9 mouse cellular contexts compared by ENCODE assay signal in the genomic region with DNA sequence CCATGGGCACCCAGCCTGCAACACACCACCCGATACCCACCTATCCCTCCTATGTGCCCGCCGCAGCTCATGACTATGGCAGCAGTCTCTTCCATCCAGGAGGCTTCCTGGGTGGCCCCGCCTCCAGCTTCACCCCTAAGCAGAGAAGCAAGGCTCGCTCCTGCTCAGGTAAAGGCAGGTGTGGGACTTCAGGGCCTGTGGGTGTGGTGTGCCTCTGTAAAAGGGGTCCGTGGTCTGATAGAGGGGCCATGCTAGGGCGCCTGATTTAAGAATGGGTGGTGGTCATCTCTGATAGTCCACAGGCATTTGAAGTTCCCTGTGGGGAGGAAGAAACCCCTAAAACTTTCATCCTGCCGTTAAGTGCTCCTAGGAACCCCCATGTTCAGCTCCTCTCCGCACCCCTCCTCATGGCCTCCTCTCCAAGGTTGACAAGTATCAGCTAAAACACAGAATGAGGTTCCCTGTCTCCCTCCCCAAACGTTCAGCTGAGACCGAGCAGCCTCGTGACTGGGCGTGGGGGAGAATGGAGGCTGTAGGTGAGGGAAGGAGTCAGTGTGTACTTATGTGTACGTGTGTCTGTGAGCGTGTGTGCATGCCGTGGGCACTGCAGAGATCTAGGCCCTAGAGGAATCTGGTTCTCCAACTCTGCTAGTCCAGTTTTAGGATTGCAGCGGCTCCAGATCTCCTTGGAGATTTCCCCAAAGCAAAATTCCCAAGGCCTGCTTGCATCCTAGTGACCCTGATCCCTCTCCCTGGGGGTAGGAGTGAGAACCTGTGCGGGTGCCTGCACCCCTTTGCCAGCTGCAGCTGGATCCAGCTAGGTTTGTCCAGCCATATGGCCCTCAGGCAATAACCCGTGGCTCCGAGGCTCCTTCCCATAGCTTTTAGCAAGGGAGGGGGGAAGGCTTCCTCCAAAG. TPM values are rescaled to one million over a fixed set of nuclear protein-coding genes. Genes with fewer than 3 reads are reported as not detected.
A peak's percentile ranks its signal among the peaks of the same experiment; 100 is the strongest.
DNase-seq lines count a peak whose midpoint lies in the region; ATAC-seq and TF ChIP-seq lines count a peak whose summit lies in the region.
"Had no signal": no experiment of that assay in that cellular context is flagged by ENCODE, and none has a peak within 500 bp of the region (broad histone marks: within the 10 kb centered on the region; RNA-seq: fewer than 3 reads in every experiment).

No protein-coding gene starts in this region.

- H3K36me3 ChIP-seq in intestine, embryonic 14.5 days (ENCODE audit: control insufficient read depth, insufficient read depth, low read length) = no peaks in the 10 kb centered on the region
- H3K36me3 ChIP-seq in intestine, postnatal 0 days (ENCODE audit: control insufficient read depth, insufficient read depth) = no peaks in the 10 kb centered on the region
- H3K36me3 ChIP-seq in heart, postnatal 0 days (replicated peaks; ENCODE audit: control insufficient read depth, insufficient read depth, low read length) = no peaks in the 10 kb centered on the region
- H3K36me3 ChIP-seq in midbrain, embryonic 10.5 days = no peaks in the 10 kb centered on the region

- H3K9me3 ChIP-seq in intestine, embryonic 14.5 days (ENCODE audit: control insufficient read depth, low read length) = no peaks in the 10 kb centered on the region
- H3K9me3 ChIP-seq in intestine, postnatal 0 days (ENCODE audit: control insufficient read depth) = no peaks in the 10 kb centered on the region
- no peaks in the 10 kb centered on the region for H3K9me3 ChIP-seq in heart, postnatal 0 days (replicated peaks; ENCODE audit: control insufficient read depth, low read length)
- H3K9me3 ChIP-seq in midbrain, embryonic 10.5 days (replicated peaks) = no peaks in the 10 kb centered on the region

- no peak for TF ChIP-seq CTCF in intestine, postnatal 0 days (IDR thresholded peaks at IDR 0.05; ENCODE audit: low read depth)
- no peak for TF ChIP-seq CTCF in heart, postnatal 0 days (IDR thresholded peaks at IDR 0.05; ENCODE audit: low read depth)

- no peak for TF ChIP-seq EP300 in heart, postnatal 0 days (IDR thresholded peaks at IDR 0.05; ENCODE audit: low read depth)

- H3K9ac ChIP-seq in intestine, embryonic 14.5 days (ENCODE audit: low read length) = no peak overlapping the region
- no peak overlapping the region for H3K9ac ChIP-seq in intestine, postnatal 0 days (ENCODE audit: low read depth, low read length)
- no peak overlapping the region for H3K9ac ChIP-seq in heart, postnatal 0 days (replicated peaks; ENCODE audit: low read depth, low read length)

- peak; percentile 70 for DNase-seq in intestine, embryonic 14.5 days (ENCODE audit: low spot score)
- DNase-seq in MN1 (ENCODE audit: low spot score) = peak; percentile 29
- no peak for DNase-seq in heart, postnatal 0 days (ENCODE audit: low spot score)
- peak; percentile 33 for DNase-seq in midbrain, embryonic 10.5 days (ENCODE audit: low spot score)
- DNase-seq in left cerebral cortex, adult 8-10 months (ENCODE audit: low spot score in 2 of 2) = no peak
- no peak for DNase-seq in cerebellum, postnatal 25 days
- DNase-seq in frontal cortex, postnatal 36 days (ENCODE audit: low spot score in 2 of 2) = no peak

- peaks cover 22% of the 10 kb centered on the region for H3K4me1 ChIP-seq in intestine, embryonic 14.5 days (replicated peaks; ENCODE audit: control insufficient read depth, insufficient read depth, low read length)
- H3K4me1 ChIP-seq in intestine, postnatal 0 days (replicated peaks; ENCODE audit: control insufficient read depth, insufficient read depth, low read length) = peaks cover 4% of the 10 kb centered on the region; the same call in 1 of the 2 replicates
- no peaks in the 10 kb centered on the region for H3K4me1 ChIP-seq in heart, postnatal 0 days (ENCODE audit: control insufficient read depth, insufficient read depth)
- peaks cover 76% of the 10 kb centered on the region for H3K4me1 ChIP-seq in midbrain, embryonic 10.5 days

- no peak overlapping the region for H3K4me2 ChIP-seq in intestine, embryonic 14.5 days (ENCODE audit: low read length)
- H3K4me2 ChIP-seq in intestine, postnatal 0 days (replicated peaks; ENCODE audit: low read depth) = no peak overlapping the region
- H3K4me2 ChIP-seq in heart, postnatal 0 days (ENCODE audit: low read depth, low read length) = peak overlapping the region; percentile 64

- ATAC-seq in intestine, embryonic 14.5 days (replicated peaks; ENCODE audit: low FRiP score, low TSS enrichment, low read depth) = no peak
- no peak for ATAC-seq in intestine, postnatal 0 days
- no peak for ATAC-seq in heart, postnatal 0 days (ENCODE audit: insufficient read depth, low read depth)
- ATAC-seq: Patski had no signal

- H3K27ac ChIP-seq in intestine, embryonic 14.5 days (ENCODE audit: low read depth) = no peak overlapping the region
- H3K27ac ChIP-seq in intestine, postnatal 0 days (ENCODE audit: low read depth, low read length) = no peak overlapping the region
- no peak overlapping the region for H3K27ac ChIP-seq in heart, postnatal 0 days (ENCODE audit: low read depth)
- no peak overlapping the region for H3K27ac ChIP-seq in midbrain, embryonic 10.5 days (replicated peaks)

- peaks cover 100% of the 10 kb centered on the region for H3K27me3 ChIP-seq in intestine, embryonic 14.5 days (replicated peaks; ENCODE audit: control insufficient read depth, insufficient read depth, low read length)
- peaks cover 96% of the 10 kb centered on the region for H3K27me3 ChIP-seq in intestine, postnatal 0 days (replicated peaks; ENCODE audit: control insufficient read depth, insufficient read depth, low read length)
- H3K27me3 ChIP-seq in heart, postnatal 0 days (ENCODE audit: control insufficient read depth, insufficient read depth, low read length) = peaks cover 99% of the 10 kb centered on the region
- peaks cover 100% of the 10 kb centered on the region for H3K27me3 ChIP-seq in midbrain, embryonic 10.5 days (ENCODE audit: low read depth, poor library complexity, severe bottlenecking)
- H3K27me3 ChIP-seq: Patski had no signal

- 17% methylated on average over 20 of the region's 20 CpGs for WGBS in intestine, embryonic 14.5 days
- WGBS in intestine, postnatal 0 days = 30% methylated on average over 20 of the region's 20 CpGs
- WGBS in heart, postnatal 0 days = 40% methylated on average over 20 of the region's 20 CpGs
- WGBS in midbrain, embryonic 10.5 days = 5% methylated on average over 20 of the region's 20 CpGs

- H3K4me3 ChIP-seq in intestine, embryonic 14.5 days (ENCODE audit: low read depth, low read length) = peak overlapping the region; percentile 1; the same call in 1 of the 2 replicates
- H3K4me3 ChIP-seq in intestine, postnatal 0 days (ENCODE audit: low read depth, low read length) = no peak overlapping the region
- H3K4me3 ChIP-seq in heart, postnatal 0 days (ENCODE audit: low read depth, low read length) = peak overlapping the region; percentile 53
- H3K4me3 ChIP-seq in midbrain, embryonic 10.5 days = peak overlapping the region; percentile 55

RNA-seq across cellular contexts. Expression of gene Gata2, which starts 7.3 kb away (rescaled TPM):
- 3.7 and 4.7 TPM in 2 replicates for polyA plus RNA-seq in intestine, embryonic 14.5 days (2014; fragmentation: Nextera tagmentation; extraction: Ambion mirVana)
- 3.5 and 3.7 TPM in 2 replicates for polyA plus RNA-seq in intestine, postnatal 0 days (2015; fragmentation: Nextera tagmentation; extraction: Ambion mirVana)
- total RNA-seq in heart, postnatal 0 days (2014; rRNA removed; ENCODE audit: low replicate concordance) = 17.7 and 19.6 TPM in 2 replicates
- polyA plus RNA-seq in heart, postnatal 0 days (2015; fragmentation: Nextera tagmentation; extraction: Ambion mirVana) = 13.7 and 16.0 TPM in 2 replicates
- 19.3 and 36.1 TPM in 2 replicates for polyA plus RNA-seq in midbrain, embryonic 10.5 days (2016; fragmentation: Nextera tagmentation; extraction: Ambion mirVana)
- total RNA-seq in left cerebral cortex, adult 8-10 months (2022) = 1 to 10 TPM; 4.4 to 6.8 (median 6.2) TPM

RNA-seq across cellular contexts. Expression of gene Dnajb8, which starts 21.1 kb away (rescaled TPM):
- polyA plus RNA-seq in intestine, embryonic 14.5 days (2014; fragmentation: Nextera tagmentation; extraction: Ambion mirVana) = not detected in 2 replicates
- polyA plus RNA-seq in intestine, postnatal 0 days (2015; fragmentation: Nextera tagmentation; extraction: Ambion mirVana) = not detected in 2 replicates
- total RNA-seq in heart, postnatal 0 days (2014; rRNA removed; ENCODE audit: low replicate concordance) = not detected in 2 replicates
- polyA plus RNA-seq in heart, postnatal 0 days (2015; fragmentation: Nextera tagmentation; extraction: Ambion mirVana) = not detected in 2 replicates
- polyA plus RNA-seq in midbrain, embryonic 10.5 days (2016; fragmentation: Nextera tagmentation; extraction: Ambion mirVana) = not detected in 2 replicates
- total RNA-seq in left cerebral cortex, adult 8-10 months (2022) = not detected
- polyA plus RNA-seq: Patski had no signal

Comparison
In these comparisons a context has a peak if more than half of its experiments do, and no peak if none do; other contexts are left out.
1. DNase-seq: peak in intestine, embryonic 14.5 days (single experiment), MN1 (single experiment) and midbrain, embryonic 10.5 days (single experiment); none in heart, postnatal 0 days (single experiment), left cerebral cortex, adult 8-10 months (0 of 2), cerebellum, postnatal 25 days (0 of 2) and frontal cortex, postnatal 36 days (0 of 2).